Mouse (Mus musculus) 416B (cell line): ENCODE data around the gene 4930558K02Rik.
A peak's percentile ranks its signal among the peaks of the same experiment; 100 is the strongest.

Experiments
- DNase-seq: peaks from one replicate; pipeline ENCODE4 v3.0.0; 2011; ENCODE audit warnings: low read depth

Gene 4930558K02Rik

GRCm38 (mm10) chr1:161992389-161992788 lies 13.0 kb upstream of the 4930558K02Rik start:
- no peak for DNase-seq

- DNase-seq: no peak
Observed at GRCm38 (mm10) chr1:161991846-161992245, 12.4 kb upstream of the 4930558K02Rik start.

GRCm38 (mm10) chr1:161990684-161991578 lies 11.5 kb upstream of the 4930558K02Rik start:
- DNase-seq: no peak

- DNase-seq: no peak
Observed at GRCm38 (mm10) chr1:161983979-161984566, 4.6 kb upstream of the 4930558K02Rik start.

- no peak for DNase-seq
Observed at GRCm38 (mm10) chr1:161983451-161983850, 4.0 kb upstream of the 4930558K02Rik start.

GRCm38 (mm10) chr1:161980626-161981298 lies 1.3 kb upstream of the 4930558K02Rik start:
- no peak for DNase-seq

GRCm38 (mm10) chr1:161980046-161980445 lies 610 bp upstream of the 4930558K02Rik start:
- no peak for DNase-seq

GRCm38 (mm10) chr1:161978173-161978700 lies 1.2 kb downstream of the 4930558K02Rik start:
- DNase-seq: no peak

- DNase-seq: no peak
Observed at GRCm38 (mm10) chr1:161977331-161977730, 2.1 kb downstream of the 4930558K02Rik start.

- peak; percentile 96 for DNase-seq
Observed at GRCm38 (mm10) chr1:161976255-161977182, 2.9 kb downstream of the 4930558K02Rik start.

- DNase-seq: no peak
Observed at GRCm38 (mm10) chr1:161972233-161972632, 7.2 kb downstream of the 4930558K02Rik start.

- DNase-seq: no peak
Observed at GRCm38 (mm10) chr1:161970874-161971273, 8.6 kb downstream of the 4930558K02Rik start.

GRCm38 (mm10) chr1:161968589-161969407 lies 10.6 kb downstream of the 4930558K02Rik start, which contains the start of gene Pigc:
Pigc (plus strand) TSS chr1:161969186.
- DNase-seq: peak; percentile 95

- peak; percentile 90 for DNase-seq
Observed at GRCm38 (mm10) chr1:161967936-161968335, 11.5 kb downstream of the 4930558K02Rik start.

- peak; percentile 81 for DNase-seq
Observed at GRCm38 (mm10) chr1:161962465-161963377, 16.7 kb downstream of the 4930558K02Rik start.

GRCm38 (mm10) chr1:161957964-161958950 lies 21.2 kb downstream of the 4930558K02Rik start:
- no peak for DNase-seq

- no peak for DNase-seq
Observed at GRCm38 (mm10) chr1:161955846-161956245, 23.6 kb downstream of the 4930558K02Rik start.

GRCm38 (mm10) chr1:161952599-161952998 lies 26.8 kb downstream of the 4930558K02Rik start:
- no peak for DNase-seq
